Mouse (Mus musculus) forebrain, embryonic 12.5 days (tissue): Measurements from ENCODE around the gene Asb8. TPM values are rescaled to one million over a fixed set of nuclear protein-coding genes. Genes with fewer than 3 reads are reported as not detected.
A peak's percentile ranks its signal among the peaks of the same experiment; 100 is the strongest.

Source experiments
- ATAC-seq: fragments of 200-750 bp; cut with Nextera tagmentation; 2 replicates; pipeline ENCODE4 v1.8.0; 2017; ENCODE audit warnings: moderate TSS enrichment; ENCODE audit not compliant: low FRiP score
- H3K27ac ChIP-seq: fragments of 300-500 bp; sonication (generic); 2 replicates; pipeline ENCODE4 v1.5.1; 2016; ENCODE audit warnings: mild to moderate bottlenecking
- H3K27me3 ChIP-seq: fragments of 300-500 bp; sonication (generic); 2 replicates; pipeline ENCODE4 v1.6.1; 2016; ENCODE audit warnings: mild to moderate bottlenecking
- H3K36me3 ChIP-seq: fragments of 300-500 bp; sonication (generic); replicated peaks from 2 replicates; pipeline ENCODE4 v1.6.1; 2016; ENCODE audit warnings: mild to moderate bottlenecking
- H3K4me1 ChIP-seq: fragments of 300-500 bp; sonication (generic); 2 replicates; pipeline ENCODE4 v1.6.1; 2016
- H3K4me2 ChIP-seq: fragments of 300-500 bp; sonication (generic); 2 replicates; pipeline ENCODE4 v1.6.1; 2016; ENCODE audit warnings: mild to moderate bottlenecking, moderate library complexity
- H3K4me3 ChIP-seq: fragments of 300-500 bp; sonication (generic); replicated peaks from 2 replicates; pipeline ENCODE4 v1.5.1; 2016; ENCODE audit warnings: mild to moderate bottlenecking
- H3K9ac ChIP-seq: fragments of 300-500 bp; sonication (generic); 2 replicates; pipeline ENCODE4 v1.6.1; 2016; ENCODE audit warnings: mild to moderate bottlenecking
- H3K9me3 ChIP-seq: fragments of 300-500 bp; sonication (generic); 2 replicates; pipeline ENCODE4 v1.6.1; 2016
- WGBS: fragments of 180-500 bp; shearing (Covaris S2); methylation state at CpG from one replicate; pipeline ENCODE4 v1.1.7; 2016; 5-methylcytosine and 5-hydroxymethylcytosine counted together
- polyA plus RNA-seq: library from polyadenylated mRNA; unstranded; fragments of >200 nt; fragmentation: Nextera tagmentation; extraction: Ambion mirVana; gene quantifications from 2 replicates; pipeline ENCODE4 v1.2.1, GENCODE M21; 2016

Gene Asb8
- polyA plus RNA-seq, 1 experiment from 2014 or later = 38.4 TPM

DNA sequence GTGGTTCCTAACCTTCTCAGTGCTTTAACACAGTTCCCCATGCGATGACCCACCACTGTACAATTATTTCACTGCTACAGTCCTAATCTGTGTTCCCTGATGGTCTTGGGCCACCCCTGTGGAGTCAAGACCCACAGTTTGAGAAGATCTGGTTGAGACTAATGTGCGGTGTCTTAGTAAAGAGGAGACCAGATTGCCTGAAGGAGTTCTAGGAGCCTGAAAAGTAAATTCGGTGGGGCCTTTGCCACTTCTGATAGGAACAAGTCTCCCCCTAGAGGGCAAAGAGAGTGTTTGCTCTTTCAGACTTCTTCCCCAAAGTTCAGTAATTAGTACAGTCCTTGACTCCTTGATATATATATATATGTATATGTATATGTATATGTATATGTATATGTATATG, 11.8 kb downstream of the Asb8 start:
- WGBS = 27% methylated on average over 3 of the region's 3 CpGs
- Histone ChIP-seq H3K27me3 (no peaks in the 10 kb centered on the region), H3K4me2 (no peak overlapping the region), H3K27ac (no peak overlapping the region), H3K4me3 (no peak overlapping the region), H3K9me3 (no peaks in the 10 kb centered on the region), H3K9ac (no peak overlapping the region), H3K4me1 (peaks cover 3% of the 10 kb centered on the region; the same call in 1 of the 2 replicates), H3K36me3 (no peaks in the 10 kb centered on the region)
- ATAC-seq = no peak

GRCm38 (mm10) chr15:98152916-98153315, 12.5 kb downstream of the Asb8 start:
- ATAC-seq = no peak
- 65% methylated on average over 7 of the region's 7 CpGs for WGBS
- Histone ChIP-seq H3K27me3 (no peaks in the 10 kb centered on the region), H3K27ac (peak overlapping the region; percentile 46; the same call in 1 of the 2 replicates), H3K4me3 (no peak overlapping the region), H3K9me3 (no peaks in the 10 kb centered on the region), H3K4me2 (no peak overlapping the region), H3K36me3 (no peaks in the 10 kb centered on the region), H3K9ac (no peak overlapping the region), H3K4me1 (peaks cover 3% of the 10 kb centered on the region; the same call in 1 of the 2 replicates)

DNA sequence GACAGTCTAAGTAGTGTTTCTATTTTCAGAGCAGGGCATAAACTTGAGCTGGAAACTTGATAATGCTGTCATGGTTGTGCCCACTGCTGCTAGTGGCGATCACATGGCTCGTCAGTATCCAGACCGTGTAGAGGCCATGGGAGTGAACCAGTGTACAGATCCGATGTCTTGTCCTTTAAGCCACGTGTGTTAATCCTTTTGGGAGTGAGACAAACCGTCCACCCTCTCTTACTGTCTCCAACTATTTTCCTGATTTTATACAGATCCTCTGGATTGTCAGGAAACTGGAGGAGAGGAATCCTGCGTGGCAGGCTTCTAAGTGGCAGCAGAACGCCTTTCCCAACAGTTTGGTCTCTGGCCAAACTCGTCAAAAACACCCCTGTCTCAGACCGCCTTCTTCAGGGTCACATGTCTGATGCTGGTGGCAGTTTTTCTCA, 16.2 kb downstream of the Asb8 start:
- Histone ChIP-seq H3K27me3 (no peaks in the 10 kb centered on the region), H3K9ac (no peak overlapping the region), H3K4me3 (no peak overlapping the region), H3K4me1 (peaks cover 17% of the 10 kb centered on the region), H3K4me2 (no peak overlapping the region), H3K9me3 (no peaks in the 10 kb centered on the region), H3K36me3 (no peaks in the 10 kb centered on the region), H3K27ac (no peak overlapping the region)
- WGBS = 79% methylated on average over 10 of the region's 10 CpGs
- ATAC-seq = no peak

- Histone ChIP-seq H3K27ac (no peak overlapping the region), H3K4me3 (no peak overlapping the region), H3K9me3 (no peaks in the 10 kb centered on the region), H3K36me3 (no peaks in the 10 kb centered on the region), H3K4me1 (peaks cover 17% of the 10 kb centered on the region), H3K4me2 (no peak overlapping the region), H3K27me3 (no peaks in the 10 kb centered on the region), H3K9ac (no peak overlapping the region)
- ATAC-seq = no peak
- 84% methylated on average over 3 of the region's 3 CpGs for WGBS
These were observed 17.1 kb downstream of the Asb8 start for GRCm38 (mm10) chr15:98148356-98148755.

GRCm38 (mm10) chr15:98145559-98146181, 19.8 kb downstream of the Asb8 start:
- H3K9me3 ChIP-seq = no peaks in the 10 kb centered on the region
- peaks cover 17% of the 10 kb centered on the region for H3K36me3 ChIP-seq
- H3K4me1 ChIP-seq = peaks cover 14% of the 10 kb centered on the region
- peak overlapping the region; percentile 93 for H3K9ac ChIP-seq
- H3K27ac ChIP-seq = peak overlapping the region; percentile 54
- H3K4me2 ChIP-seq = peak overlapping the region; percentile 88
- H3K27me3 ChIP-seq = no peaks in the 10 kb centered on the region
- ATAC-seq = peak; percentile 98
- WGBS = under 1% methylated on average over 38 of the region's 38 CpGs
- peak overlapping the region; percentile 85 for H3K4me3 ChIP-seq

DNA sequence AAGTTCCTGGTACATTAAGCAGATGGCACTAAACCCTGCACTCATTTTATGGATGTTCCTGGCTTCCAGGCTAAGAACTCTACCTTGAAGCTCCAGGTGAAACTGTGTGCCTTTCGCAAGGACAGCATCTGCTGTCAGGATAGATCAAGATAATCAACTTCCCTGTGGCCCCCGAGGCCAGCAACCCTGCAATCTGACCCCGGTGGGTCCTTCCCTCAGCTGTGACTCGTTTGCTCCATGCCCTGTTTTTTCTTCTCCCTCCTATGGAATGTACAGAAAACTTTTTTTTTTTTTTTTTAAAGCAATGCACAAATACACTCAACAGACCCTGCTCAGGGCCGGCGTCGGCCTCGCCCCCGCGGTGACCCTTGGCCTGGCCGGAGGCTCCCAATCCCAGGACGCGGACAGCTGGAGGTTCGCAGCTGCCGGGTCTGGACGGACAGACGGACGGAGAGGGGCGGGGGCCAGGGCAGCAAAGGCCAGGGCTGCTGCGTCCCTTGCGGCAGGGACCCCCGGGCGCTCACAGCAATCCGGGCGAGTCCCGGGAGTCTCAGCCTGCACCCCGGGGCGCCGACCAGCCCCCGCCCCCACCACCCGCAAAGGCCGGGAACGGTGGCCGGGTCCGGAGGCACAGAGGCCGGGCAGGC, 20.4 kb downstream of the Asb8 start:
- 2% methylated on average over 29 of the region's 36 CpGs for WGBS
- Histone ChIP-seq H3K4me1 (peaks cover 14% of the 10 kb centered on the region), H3K4me2 (peak overlapping the region; percentile 88), H3K9me3 (no peaks in the 10 kb centered on the region), H3K27me3 (no peaks in the 10 kb centered on the region), H3K27ac (no peak overlapping the region), H3K4me3 (peak overlapping the region; percentile 85), H3K36me3 (peaks cover 22% of the 10 kb centered on the region), H3K9ac (peak overlapping the region; percentile 93)
- no peak; the same call in none of the 2 replicates for ATAC-seq

DNA sequence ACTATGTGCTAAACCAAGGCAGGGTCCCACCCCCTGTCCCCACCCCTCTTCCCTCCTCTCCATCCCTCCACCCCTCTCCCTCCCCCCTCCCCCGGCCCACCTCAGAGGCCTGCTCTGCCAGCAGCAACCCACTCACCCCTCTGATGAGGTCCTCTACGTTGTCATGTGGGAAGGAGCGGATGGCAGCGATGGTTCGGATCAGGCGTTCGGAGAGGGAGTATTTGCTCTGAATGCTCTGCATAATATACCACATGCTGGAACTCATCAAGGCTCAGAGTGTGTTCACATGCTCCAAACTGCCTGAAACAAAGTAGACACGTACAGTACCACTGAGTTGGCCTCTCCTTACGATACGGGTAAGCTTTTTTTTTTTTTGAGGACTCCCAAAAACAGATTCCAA, 22.9 kb downstream of the Asb8 start:
- no peaks in the 10 kb centered on the region for H3K27me3 ChIP-seq
- no peaks in the 10 kb centered on the region for H3K9me3 ChIP-seq
- WGBS = 84% methylated on average over 10 of the region's 10 CpGs
- no peak for ATAC-seq
- no peak overlapping the region for H3K27ac ChIP-seq
- H3K36me3 ChIP-seq = peaks cover 37% of the 10 kb centered on the region
- no peak overlapping the region for H3K9ac ChIP-seq
- no peak overlapping the region for H3K4me3 ChIP-seq
- H3K4me2 ChIP-seq = no peak overlapping the region
- H3K4me1 ChIP-seq = peaks cover 14% of the 10 kb centered on the region

- Histone ChIP-seq H3K4me3 (no peak overlapping the region), H3K9me3 (no peaks in the 10 kb centered on the region), H3K27ac (no peak overlapping the region), H3K4me2 (no peak overlapping the region), H3K9ac (no peak overlapping the region), H3K4me1 (peaks cover 10% of the 10 kb centered on the region), H3K36me3 (peaks cover 53% of the 10 kb centered on the region), H3K27me3 (no peaks in the 10 kb centered on the region)
- no peak for ATAC-seq
- WGBS = 88% methylated on average over 5 of the region's 5 CpGs
These were observed 24.6 kb downstream of the Asb8 start for GRCm38 (mm10) chr15:98140809-98141208.

DNA sequence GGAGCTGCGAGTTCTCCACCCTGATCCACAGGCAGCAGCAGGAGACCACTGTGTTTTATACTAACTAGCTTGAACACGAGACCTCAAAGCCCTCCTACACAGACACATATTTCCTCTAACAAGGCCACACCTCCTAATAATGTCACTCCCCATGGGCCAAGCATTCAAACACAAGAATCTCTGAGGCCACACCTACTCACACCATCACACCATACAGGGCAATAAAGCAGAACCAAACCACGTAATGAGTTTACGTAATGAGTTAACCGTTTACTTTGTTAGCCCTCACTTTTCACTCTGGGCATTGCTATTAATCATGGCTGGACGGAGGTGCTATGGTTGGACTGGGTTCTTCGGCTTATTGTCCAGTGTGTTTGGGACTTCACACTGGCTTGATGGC, 25.7 kb downstream of the Asb8 start:
- WGBS = 82% methylated on average over 7 of the region's 7 CpGs

DNA sequence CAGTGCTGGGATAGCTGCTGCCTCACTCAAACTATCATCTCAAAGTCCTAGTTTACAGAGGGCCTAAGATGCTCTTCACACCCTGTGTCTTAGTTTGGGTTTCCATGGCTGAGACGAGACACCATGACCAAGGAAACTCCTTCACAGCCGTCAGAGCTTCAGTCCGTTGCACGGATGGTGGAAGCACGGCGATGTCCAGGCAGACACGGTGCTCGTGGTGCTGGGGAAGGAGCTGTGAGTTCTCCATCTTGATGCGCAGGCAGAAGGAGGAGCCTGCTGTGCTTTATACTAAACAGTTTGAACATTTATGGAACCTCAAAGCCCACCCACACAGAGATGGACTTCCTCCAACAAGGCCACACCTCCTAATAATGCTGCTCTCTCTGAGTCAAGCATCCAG, 28.6 kb downstream of the Asb8 start:
- Histone ChIP-seq H3K4me2 (no peak overlapping the region), H3K9ac (no peak overlapping the region), H3K27me3 (no peaks in the 10 kb centered on the region), H3K27ac (no peak overlapping the region), H3K36me3 (peaks cover 84% of the 10 kb centered on the region), H3K9me3 (no peaks in the 10 kb centered on the region), H3K4me3 (no peak overlapping the region), H3K4me1 (no peaks in the 10 kb centered on the region)
- ATAC-seq = no peak
- 94% methylated on average over 9 of the region's 9 CpGs for WGBS

More for the DNA sequence above, 25.7 kb downstream of the Asb8 start:
- Histone ChIP-seq H3K4me1 (peaks cover 6% of the 10 kb centered on the region), H3K4me2 (no peak overlapping the region), H3K9me3 (no peaks in the 10 kb centered on the region), H3K9ac (no peak overlapping the region), H3K36me3 (peaks cover 63% of the 10 kb centered on the region), H3K4me3 (no peak overlapping the region), H3K27me3 (no peaks in the 10 kb centered on the region), H3K27ac (no peak overlapping the region)
- no peak for ATAC-seq

- Histone ChIP-seq H3K4me1 (no peaks in the 10 kb centered on the region), H3K27ac (no peak overlapping the region), H3K4me2 (no peak overlapping the region), H3K9me3 (no peaks in the 10 kb centered on the region), H3K9ac (no peak overlapping the region), H3K36me3 (peaks cover 86% of the 10 kb centered on the region), H3K27me3 (no peaks in the 10 kb centered on the region), H3K4me3 (no peak overlapping the region)
- ATAC-seq = no peak
- 94% methylated on average over 13 of the region's 13 CpGs for WGBS
These were observed 29.8 kb downstream of the Asb8 start for GRCm38 (mm10) chr15:98135671-98136070.

GRCm38 (mm10) chr15:98134666-98135065, 30.8 kb downstream of the Asb8 start:
- Histone ChIP-seq H3K9me3 (no peaks in the 10 kb centered on the region), H3K36me3 (peaks cover 88% of the 10 kb centered on the region), H3K27me3 (no peaks in the 10 kb centered on the region), H3K9ac (no peak overlapping the region), H3K4me3 (no peak overlapping the region), H3K27ac (no peak overlapping the region), H3K4me1 (no peaks in the 10 kb centered on the region), H3K4me2 (no peak overlapping the region)
- no peak for ATAC-seq
- 68% methylated on average over 3 of the region's 3 CpGs for WGBS

DNA sequence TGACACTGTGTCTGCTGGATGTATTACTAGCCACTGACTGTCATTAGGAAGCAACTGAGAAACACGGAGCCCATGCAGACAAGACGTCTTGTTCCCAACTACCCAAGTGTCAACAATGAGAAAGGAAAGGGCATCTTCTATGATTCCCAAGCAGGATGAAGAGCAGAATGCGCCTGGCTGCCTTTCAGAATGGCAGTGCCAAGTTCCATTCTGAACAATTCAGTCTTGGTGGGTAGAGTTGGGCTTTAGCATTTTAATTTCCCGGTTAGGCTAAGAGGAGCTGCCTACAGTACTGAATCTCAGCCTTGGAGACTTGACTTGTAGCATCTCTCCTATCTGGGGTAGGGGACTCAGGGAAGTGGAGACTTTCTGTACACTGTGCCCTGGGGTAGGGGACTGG, 31.4 kb downstream of the Asb8 start:
- H3K4me2 ChIP-seq = no peak overlapping the region
- H3K27me3 ChIP-seq = no peaks in the 10 kb centered on the region
- no peak for ATAC-seq
- H3K9ac ChIP-seq = no peak overlapping the region
- no peak overlapping the region for H3K27ac ChIP-seq
- no peak overlapping the region for H3K4me3 ChIP-seq
- no peaks in the 10 kb centered on the region for H3K9me3 ChIP-seq
- H3K4me1 ChIP-seq = no peaks in the 10 kb centered on the region
- 93% methylated on average over 4 of the region's 4 CpGs for WGBS
- H3K36me3 ChIP-seq = peaks cover 85% of the 10 kb centered on the region
